Mouse (Mus musculus) ES-E14 (cell line): ENCODE measurements around the gene Myo16. TPM values are rescaled to one million over a fixed set of nuclear protein-coding genes. Genes with fewer than 3 reads are reported as not detected.

Experiments
- DNase-seq: peaks from one replicate; pipeline ENCODE4 v3.0.0-alpha.2; 2013; ENCODE audit warnings: low read depth, low spot score
- H3K27ac ChIP-seq: 2 replicates; pipeline ENCODE4 v1.5.1; 2012; ENCODE audit warnings: low read depth, mild to moderate bottlenecking, low read length, moderate library complexity, mixed read lengths; ENCODE audit not compliant: poor library complexity, insufficient read depth, severe bottlenecking
- H3K36me3 ChIP-seq: 2 replicates; pipeline ENCODE4 v1.6.1; 2012; ENCODE audit warnings: mild to moderate bottlenecking, low read length, moderate library complexity, mixed read lengths; ENCODE audit not compliant: control insufficient read depth, poor library complexity, insufficient read depth, severe bottlenecking
- H3K4me1 ChIP-seq, 2 experiments: fragments of 150-350 bp in 1 of 2; sonication (generic) in 1 of 2; 2 replicates each; pipeline ENCODE4 v1.6.1; 2012; ENCODE audit warnings: low read length in 2 of 2, mild to moderate bottlenecking in 1 of 2, mixed read lengths in 1 of 2; ENCODE audit not compliant: control insufficient read depth in 2 of 2, insufficient read depth in 2 of 2, poor library complexity in 1 of 2
- H3K4me3 ChIP-seq, 2 experiments: fragments of 150-350 bp in 1 of 2; sonication (generic) in 1 of 2; 2 replicates each; pipeline ENCODE4 v1.5.1; 2012; ENCODE audit warnings: low read length in 2 of 2, low read depth in 1 of 2, mild to moderate bottlenecking in 1 of 2, mixed read lengths in 1 of 2; ENCODE audit not compliant: insufficient read depth in 1 of 2, poor library complexity in 1 of 2, severe bottlenecking in 1 of 2
- H3K9ac ChIP-seq: 2 replicates; pipeline ENCODE4 v1.6.1; 2012; ENCODE audit warnings: low read depth, mild to moderate bottlenecking, low read length, mixed read lengths; ENCODE audit not compliant: poor library complexity, insufficient read depth, severe bottlenecking
- H3K9me3 ChIP-seq: fragments of 150-350 bp; sonication (generic); 2 replicates; pipeline ENCODE4 v1.6.1; 2012; ENCODE audit warnings: low read depth, mild to moderate bottlenecking, low read length; ENCODE audit not compliant: control insufficient read depth, insufficient read depth
- CHD2 ChIP-seq: IDR thresholded peaks from 2 replicates; pipeline ENCODE4 v1.6.1; 2014; ENCODE audit warnings: mild to moderate bottlenecking, low read depth, low read length, inconsistent platforms
- HCFC1 ChIP-seq: IDR thresholded peaks from 2 replicates; pipeline ENCODE4 v1.6.1; 2012; ENCODE audit warnings: low read length, inconsistent platforms, borderline replicate concordance; ENCODE audit not compliant: insufficient read depth
- MAFK ChIP-seq: IDR thresholded peaks from 2 replicates; pipeline ENCODE4 v1.6.1; 2014; ENCODE audit warnings: mild to moderate bottlenecking, low read depth, low read length, inconsistent platforms; ENCODE audit not compliant: insufficient read depth
- ZC3H11A ChIP-seq: IDR thresholded peaks from 2 replicates; pipeline ENCODE4 v1.6.1; 2012; ENCODE audit warnings: low read depth, mild to moderate bottlenecking, inconsistent platforms, low read length, borderline replicate concordance
- ZNF384 ChIP-seq: IDR thresholded peaks from 2 replicates; pipeline ENCODE4 v1.6.1; 2012; ENCODE audit warnings: low read depth, low read length, inconsistent platforms
- in situ Hi-C, 2 experiments: fragments of 600-800 bp; cut with MboI; formaldehyde crosslinking; loops; one replicate each; pipeline ENCODE4 v1.15.1; 2025; ENCODE audit warnings: low sequenced_read_pairs in 2 of 2, inconsistent platforms in 1 of 2; ENCODE audit not compliant: unreplicated experiment in 2 of 2
- total RNA-seq: library from RNA; depleted of rRNA; stranded (reverse); fragments of 300-350 nt; gene quantifications from 2 replicates; pipeline ENCODE4 v1.2.3, GENCODE M21; 2012

The Myo16 gene
- total RNA-seq, 1 experiment, result 0.09 TPM

GRCm38 (mm10) chr8:10350451-10350850 is 196.7 kb downstream of the Myo16 start:
- DNase-seq, result no peak
- H3K4me3 ChIP-seq, result no peak overlapping the region
- H3K9me3 ChIP-seq, result no peaks in the 10 kb centered on the region
- H3K4me1 ChIP-seq, result 0 out of 4 replicates have a peak, but pooled peaks cover 0 to 2% of the 10 kb centered on the region in 2 experiments
- H3K27ac ChIP-seq, result no peak overlapping the region
- H3K36me3 ChIP-seq, result no peaks in the 10 kb centered on the region
- in situ Hi-C loops, result no loop called here
- no peak for TF ChIP-seq MAFK
- no peak for TF ChIP-seq HCFC1
- no peak for TF ChIP-seq ZNF384
- TF ChIP-seq ZC3H11A, result no peak
- no peak for TF ChIP-seq CHD2
- no peak overlapping the region for H3K9ac ChIP-seq

- no peaks in the 10 kb centered on the region for H3K36me3 ChIP-seq
- H3K9ac ChIP-seq, result no peak overlapping the region
- no peak for TF ChIP-seq ZC3H11A
- TF ChIP-seq HCFC1, result no peak
- no peak for TF ChIP-seq ZNF384
- no peak for TF ChIP-seq CHD2
- TF ChIP-seq MAFK, result no peak
- H3K27ac ChIP-seq, result no peak overlapping the region
- no peaks in the 10 kb centered on the region for H3K4me1 ChIP-seq
- H3K4me3 ChIP-seq, result no peak overlapping the region
- in situ Hi-C loops, result no loop called here
- H3K9me3 ChIP-seq, result no peaks in the 10 kb centered on the region
- no peak for DNase-seq
Observed at GRCm38 (mm10) chr8:10358711-10359110, 205.0 kb downstream of the Myo16 start.

GRCm38 (mm10) chr8:10362949-10363348 is 209.2 kb downstream of the Myo16 start:
- Histone ChIP-seq H3K36me3 (no peaks in the 10 kb centered on the region), H3K4me3 (no peak overlapping the region), H3K4me1 (no peaks in the 10 kb centered on the region), H3K27ac (no peak overlapping the region), H3K9ac (no peak overlapping the region), H3K9me3 (no peaks in the 10 kb centered on the region)
- in situ Hi-C loops, result no loop called here
- no peak for DNase-seq
- no peak for TF ChIP-seq ZC3H11A
- TF ChIP-seq HCFC1, result no peak
- TF ChIP-seq ZNF384, result no peak
- no peak for TF ChIP-seq MAFK
- no peak for TF ChIP-seq CHD2

GRCm38 (mm10) chr8:10363654-10364406 is 210.1 kb downstream of the Myo16 start:
- no peaks in the 10 kb centered on the region for H3K4me1 ChIP-seq
- no peaks in the 10 kb centered on the region for H3K9me3 ChIP-seq
- DNase-seq, result no peak
- no peak overlapping the region for H3K9ac ChIP-seq
- no peak overlapping the region for H3K4me3 ChIP-seq
- in situ Hi-C loops, result no loop called here
- H3K27ac ChIP-seq, result no peak overlapping the region
- H3K36me3 ChIP-seq, result no peaks in the 10 kb centered on the region
- TF ChIP-seq ZC3H11A (no peak), MAFK (no peak), CHD2 (no peak), ZNF384 (no peak), HCFC1 (no peak)
